Mouse (Mus musculus) CD4-positive, CD25-positive, alpha-beta regulatory T cell (primary cell): ENCODE results near the gene Emc7. TPM values are rescaled to one million over a fixed set of nuclear protein-coding genes. Genes with fewer than 3 reads are reported as not detected.

Source experiments
- polyA plus RNA-seq: library from polyadenylated mRNA; unstranded; fragments of 100-300 nt; shearing (Covaris generic); gene quantifications from one replicate; pipeline ENCODE4 v1.2.1, GENCODE M21; 2017

Gene Emc7
- 16.8 TPM for polyA plus RNA-seq

GRCm38 (mm10) chr2:112454862-112455564, at the start of gene Emc7:
TSS of gene Emc7 (plus strand) at chr2:112454997.

GRCm38 (mm10) chr2:112480669-112481068, 25.9 kb downstream of the Emc7 start, which contains the start of gene Chrm5:
TSS of gene Chrm5 (minus strand) at chr2:112480769.

GRCm38 (mm10) chr2:112492856-112493538, 38.2 kb downstream of the Emc7 start, which contains the start of gene Aven:
TSS of gene Aven (plus strand) at chr2:112492964.

Other genes with a start within 250 kb of the Emc7 start
- 95.5 TPM for gene Lpcat4, start 215.5 kb upstream of the Emc7 start, polyA plus RNA-seq
- gene Nutm1, start 195.7 kb upstream of the Emc7 start, polyA plus RNA-seq: 0.06 TPM
- 155 TPM for gene Nop10, start 193.1 kb upstream of the Emc7 start, polyA plus RNA-seq
- gene Slc12a6, start 189.2 kb upstream of the Emc7 start, polyA plus RNA-seq: 86.8 TPM
- gene Gm21985, start 188.7 kb upstream of the Emc7 start, polyA plus RNA-seq: not detected
- 93.7 TPM for gene Emc4, start 87.0 kb upstream of the Emc7 start, polyA plus RNA-seq
- gene Katnbl1, start 75.8 kb upstream of the Emc7 start, polyA plus RNA-seq: 25.3 TPM
- gene Chrm5, start 25.8 kb downstream of the Emc7 start, polyA plus RNA-seq: not detected
- 110 TPM for gene Aven, start 38.0 kb downstream of the Emc7 start, polyA plus RNA-seq